Mouse (Mus musculus) lung, adult 2 months (tissue): ENCODE data around the gene Trim17.

Source experiments
- CTCF ChIP-seq: fragments of 200-500 bp; IDR thresholded peaks from 2 replicates; pipeline ENCODE4 v1.5.1; 2011; ENCODE audit warnings: mild to moderate bottlenecking, low read length, control low read depth; ENCODE audit not compliant: insufficient read depth
- POLR2A ChIP-seq: fragments of 200-500 bp; IDR thresholded peaks from 2 replicates; pipeline ENCODE4 v1.6.1; 2011; ENCODE audit warnings: low read depth, mild to moderate bottlenecking, control low read depth, low read length, borderline replicate concordance; ENCODE audit errors: extremely low read depth

GRCm38 (mm10) chr11:58994337-58994826, 39.9 kb downstream of the Trim17 start:
- TF ChIP-seq POLR2A (no peak), CTCF (no peak)
